Mouse (Mus musculus) cerebellum, postnatal 25 days (tissue): ENCODE results near the gene Tmem107.

ENCODE experiments used
- DNase-seq, 2 experiments: peaks; one replicate each; pipeline ENCODE4 v3.0.0; 2021; ENCODE audit warnings: mixed read lengths in 2 of 2

The Tmem107 gene

GRCm38 (mm10) chr11:69095511-69096231 is 25.1 kb downstream of the Tmem107 start:
- DNase-seq: peak; percentile 33 to 35

GRCm38 (mm10) chr11:69096360-69096986 is 25.9 kb downstream of the Tmem107 start:
- DNase-seq: no peak

- DNase-seq: peak; percentile 85 to 89
Measured at GRCm38 (mm10) chr11:69096987-69097900, 26.6 kb downstream of the Tmem107 start.

GRCm38 (mm10) chr11:69098039-69098761 is 27.6 kb downstream of the Tmem107 start:
- peak in 1 of 2 experiments; percentile 25 for DNase-seq

GRCm38 (mm10) chr11:69098762-69099091 is 28.1 kb downstream of the Tmem107 start:
- peak; percentile 100 for DNase-seq

- peak in 1 of 2 experiments; percentile 82 for DNase-seq
Measured at GRCm38 (mm10) chr11:69099177-69099914, 28.7 kb downstream of the Tmem107 start.

- peak; percentile 93 to 96 for DNase-seq
Measured at GRCm38 (mm10) chr11:69099915-69100345, 29.3 kb downstream of the Tmem107 start.

- peak; percentile 36 to 49 for DNase-seq
Measured at GRCm38 (mm10) chr11:69100639-69101360, 30.2 kb downstream of the Tmem107 start.

- DNase-seq: peak in 1 of 2 experiments; percentile 33
Measured at GRCm38 (mm10) chr11:69101604-69102402, 31.2 kb downstream of the Tmem107 start.

GRCm38 (mm10) chr11:69102403-69102725 is 31.8 kb downstream of the Tmem107 start:
- DNase-seq: peak; percentile 57 to 74

- DNase-seq: peak; percentile 17 to 36
Measured at GRCm38 (mm10) chr11:69103121-69103520, 32.5 kb downstream of the Tmem107 start.

- DNase-seq: peak in 1 of 2 experiments; percentile 22
Measured at GRCm38 (mm10) chr11:69103531-69104435, 33.2 kb downstream of the Tmem107 start.

- peak in 1 of 2 experiments; percentile 22 for DNase-seq
Measured at GRCm38 (mm10) chr11:69104487-69104886, 33.9 kb downstream of the Tmem107 start.

GRCm38 (mm10) chr11:69105227-69105626 is 34.6 kb downstream of the Tmem107 start:
- DNase-seq: no peak

- peak; percentile 21 to 28 for DNase-seq
Measured at GRCm38 (mm10) chr11:69105796-69106195, 35.2 kb downstream of the Tmem107 start.

GRCm38 (mm10) chr11:69106299-69106698 is 35.7 kb downstream of the Tmem107 start:
- peak in 1 of 2 experiments; percentile 41 for DNase-seq

GRCm38 (mm10) chr11:69106842-69107241 is 36.2 kb downstream of the Tmem107 start:
- DNase-seq: peak in 1 of 2 experiments; percentile 46

- peak in 1 of 2 experiments; percentile 22 for DNase-seq
Measured at GRCm38 (mm10) chr11:69107676-69108075, 37.1 kb downstream of the Tmem107 start.

GRCm38 (mm10) chr11:69108223-69108622 is 37.6 kb downstream of the Tmem107 start:
- DNase-seq: no peak
